Mouse (Mus musculus): ENCODE results near the gene Kif11. TPM values are rescaled to one million over a fixed set of nuclear protein-coding genes. Genes with fewer than 3 reads are reported as not detected.

Kif11 gene
- polyA plus RNA-seq, 1 experiment from 2014 or later = 41.6 TPM

GRCm38 (mm10) chr19:37435041-37435852, 59.0 kb downstream of the Kif11 start:
- Histone ChIP-seq H3K27ac (ENCODE audit: low read depth, low read length) (no peak overlapping the region), H3K4me3 (ENCODE audit: low read depth, low read length) (peak overlapping the region; percentile 34), H3K4me2 (ENCODE audit: low read length) (peak overlapping the region; percentile 52), H3K4me1 (ENCODE audit: control insufficient read depth, insufficient read depth, low read length) (no peaks in the 10 kb centered on the region), H3K36me3 (ENCODE audit: control insufficient read depth, insufficient read depth, low read length) (no peaks in the 10 kb centered on the region), H3K9ac (ENCODE audit: low read length) (peak overlapping the region; percentile 2; the same call in 1 of the 2 replicates), H3K27me3 (replicated peaks; ENCODE audit: control insufficient read depth, insufficient read depth, low read length) (peaks cover 79% of the 10 kb centered on the region), H3K9me3 (replicated peaks; ENCODE audit: control insufficient read depth, low read length) (no peaks in the 10 kb centered on the region)
- peak; percentile 32; the same call in 1 of the 2 replicates for ATAC-seq
- WGBS = 1% methylated on average over 73 of the region's 77 CpGs
- DNase-seq (ENCODE audit: low spot score) = no peak

- Histone ChIP-seq H3K36me3 (ENCODE audit: control insufficient read depth, insufficient read depth, low read length) (no peaks in the 10 kb centered on the region), H3K27me3 (replicated peaks; ENCODE audit: control insufficient read depth, insufficient read depth, low read length) (peaks cover 80% of the 10 kb centered on the region), H3K4me3 (ENCODE audit: low read depth, low read length) (no peak overlapping the region), H3K9ac (ENCODE audit: low read length) (no peak overlapping the region), H3K4me1 (ENCODE audit: control insufficient read depth, insufficient read depth, low read length) (no peaks in the 10 kb centered on the region), H3K27ac (ENCODE audit: low read depth, low read length) (no peak overlapping the region), H3K4me2 (ENCODE audit: low read length) (no peak overlapping the region), H3K9me3 (replicated peaks; ENCODE audit: control insufficient read depth, low read length) (no peaks in the 10 kb centered on the region)
- WGBS = 3% methylated on average over 10 of the region's 10 CpGs
- DNase-seq (ENCODE audit: low spot score) (no peak), ATAC-seq (no peak)
Observed at GRCm38 (mm10) chr19:37435853-37436174, 59.6 kb downstream of the Kif11 start.

GRCm38 (mm10) chr19:37436514-37437288, 60.5 kb downstream of the Kif11 start:
- Histone ChIP-seq H3K4me1 (ENCODE audit: control insufficient read depth, insufficient read depth, low read length) (no peaks in the 10 kb centered on the region), H3K27ac (ENCODE audit: low read depth, low read length) (no peak overlapping the region), H3K36me3 (ENCODE audit: control insufficient read depth, insufficient read depth, low read length) (no peaks in the 10 kb centered on the region), H3K4me3 (ENCODE audit: low read depth, low read length) (no peak overlapping the region), H3K4me2 (ENCODE audit: low read length) (no peak overlapping the region), H3K9ac (ENCODE audit: low read length) (no peak overlapping the region), H3K27me3 (replicated peaks; ENCODE audit: control insufficient read depth, insufficient read depth, low read length) (peaks cover 80% of the 10 kb centered on the region), H3K9me3 (replicated peaks; ENCODE audit: control insufficient read depth, low read length) (no peaks in the 10 kb centered on the region)
- no peak for DNase-seq (ENCODE audit: low spot score)
- ATAC-seq = no peak
- 3% methylated on average over 28 of the region's 28 CpGs for WGBS

DNA sequence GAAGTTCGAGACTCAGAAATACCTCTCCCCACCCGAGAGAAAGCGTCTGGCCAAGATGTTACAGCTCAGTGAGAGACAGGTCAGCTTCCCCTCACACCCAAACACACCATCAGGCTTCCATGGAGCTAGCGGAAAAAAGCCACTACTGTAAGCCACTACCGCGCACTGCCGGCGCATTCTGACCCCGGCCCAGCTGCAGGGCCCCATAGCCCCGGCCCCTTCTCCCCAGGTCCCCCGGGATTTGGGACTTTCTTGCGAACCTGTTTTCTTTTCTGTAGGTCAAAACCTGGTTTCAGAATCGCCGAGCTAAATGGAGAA, 61.0 kb downstream of the Kif11 start:
- Histone ChIP-seq H3K27me3 (replicated peaks; ENCODE audit: control insufficient read depth, insufficient read depth, low read length) (peaks cover 76% of the 10 kb centered on the region), H3K4me3 (ENCODE audit: low read depth, low read length) (no peak overlapping the region), H3K4me1 (ENCODE audit: control insufficient read depth, insufficient read depth, low read length) (no peaks in the 10 kb centered on the region), H3K9ac (ENCODE audit: low read length) (no peak overlapping the region), H3K9me3 (replicated peaks; ENCODE audit: control insufficient read depth, low read length) (no peaks in the 10 kb centered on the region), H3K4me2 (ENCODE audit: low read length) (no peak overlapping the region), H3K36me3 (ENCODE audit: control insufficient read depth, insufficient read depth, low read length) (no peaks in the 10 kb centered on the region), H3K27ac (ENCODE audit: low read depth, low read length) (no peak overlapping the region)
- DNase-seq (ENCODE audit: low spot score) = no peak
- WGBS = 4% methylated on average over 14 of the region's 14 CpGs
- no peak for ATAC-seq

GRCm38 (mm10) chr19:37440181-37440580, 64.0 kb downstream of the Kif11 start:
- Histone ChIP-seq H3K4me3 (ENCODE audit: low read depth, low read length) (no peak overlapping the region), H3K27ac (ENCODE audit: low read depth, low read length) (no peak overlapping the region), H3K4me2 (ENCODE audit: low read length) (no peak overlapping the region), H3K4me1 (ENCODE audit: control insufficient read depth, insufficient read depth, low read length) (no peaks in the 10 kb centered on the region), H3K27me3 (replicated peaks; ENCODE audit: control insufficient read depth, insufficient read depth, low read length) (peaks cover 46% of the 10 kb centered on the region), H3K36me3 (ENCODE audit: control insufficient read depth, insufficient read depth, low read length) (no peaks in the 10 kb centered on the region), H3K9ac (ENCODE audit: low read length) (no peak overlapping the region), H3K9me3 (replicated peaks; ENCODE audit: control insufficient read depth, low read length) (no peaks in the 10 kb centered on the region)
- 74% methylated on average over 4 of the region's 4 CpGs for WGBS
- no peak for DNase-seq (ENCODE audit: low spot score)
- ATAC-seq = no peak

DNA sequence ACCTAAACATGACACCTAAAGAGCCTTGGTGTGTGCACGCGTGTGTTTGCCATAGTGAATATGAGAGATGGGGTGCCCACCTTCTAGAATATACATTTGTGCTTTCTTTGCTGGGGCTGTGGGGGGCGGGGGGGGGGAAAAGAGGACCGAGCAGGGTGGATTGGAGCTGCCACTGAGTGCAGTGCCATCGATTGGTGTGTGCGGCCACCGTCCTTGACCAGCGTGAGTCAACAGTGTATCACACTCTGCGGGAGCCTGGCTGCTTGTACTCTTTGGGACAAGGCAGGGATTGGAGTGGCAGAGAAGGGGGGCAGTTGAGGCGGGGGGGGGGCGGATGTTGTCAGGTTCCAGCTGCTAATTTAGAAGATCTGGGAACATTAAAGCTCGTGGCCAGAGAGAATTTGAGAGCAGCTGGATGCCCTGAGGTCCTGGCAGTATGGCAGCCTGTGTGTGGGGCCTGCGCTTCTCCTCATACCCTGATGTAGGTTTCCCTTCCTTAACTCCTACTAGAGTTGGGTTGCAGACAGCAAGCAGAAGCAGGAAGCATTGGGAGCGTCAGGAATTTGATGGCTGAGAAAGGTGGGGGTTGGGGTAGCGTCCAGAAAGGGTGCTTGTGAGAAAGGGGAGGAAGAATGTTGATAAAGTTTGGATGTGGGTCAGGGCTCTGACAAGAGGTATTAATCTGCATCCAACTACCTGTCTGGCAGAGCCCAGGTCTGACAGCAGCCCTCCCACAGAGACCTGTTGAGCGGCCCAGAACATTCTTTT, 64.7 kb downstream of the Kif11 start:
- H3K9ac ChIP-seq (ENCODE audit: low read length) = no peak overlapping the region
- no peaks in the 10 kb centered on the region for H3K4me1 ChIP-seq (ENCODE audit: control insufficient read depth, insufficient read depth, low read length)
- no peak overlapping the region for H3K27ac ChIP-seq (ENCODE audit: low read depth, low read length)
- no peak for ATAC-seq
- peaks cover 39% of the 10 kb centered on the region for H3K27me3 ChIP-seq (replicated peaks; ENCODE audit: control insufficient read depth, insufficient read depth, low read length)
- DNase-seq (ENCODE audit: low spot score) = no peak
- WGBS = 69% methylated on average over 16 of the region's 16 CpGs
- no peak overlapping the region for H3K4me3 ChIP-seq (ENCODE audit: low read depth, low read length)
- no peaks in the 10 kb centered on the region for H3K36me3 ChIP-seq (ENCODE audit: control insufficient read depth, insufficient read depth, low read length)
- H3K9me3 ChIP-seq (replicated peaks; ENCODE audit: control insufficient read depth, low read length) = no peaks in the 10 kb centered on the region
- no peak overlapping the region for H3K4me2 ChIP-seq (ENCODE audit: low read length)

DNA sequence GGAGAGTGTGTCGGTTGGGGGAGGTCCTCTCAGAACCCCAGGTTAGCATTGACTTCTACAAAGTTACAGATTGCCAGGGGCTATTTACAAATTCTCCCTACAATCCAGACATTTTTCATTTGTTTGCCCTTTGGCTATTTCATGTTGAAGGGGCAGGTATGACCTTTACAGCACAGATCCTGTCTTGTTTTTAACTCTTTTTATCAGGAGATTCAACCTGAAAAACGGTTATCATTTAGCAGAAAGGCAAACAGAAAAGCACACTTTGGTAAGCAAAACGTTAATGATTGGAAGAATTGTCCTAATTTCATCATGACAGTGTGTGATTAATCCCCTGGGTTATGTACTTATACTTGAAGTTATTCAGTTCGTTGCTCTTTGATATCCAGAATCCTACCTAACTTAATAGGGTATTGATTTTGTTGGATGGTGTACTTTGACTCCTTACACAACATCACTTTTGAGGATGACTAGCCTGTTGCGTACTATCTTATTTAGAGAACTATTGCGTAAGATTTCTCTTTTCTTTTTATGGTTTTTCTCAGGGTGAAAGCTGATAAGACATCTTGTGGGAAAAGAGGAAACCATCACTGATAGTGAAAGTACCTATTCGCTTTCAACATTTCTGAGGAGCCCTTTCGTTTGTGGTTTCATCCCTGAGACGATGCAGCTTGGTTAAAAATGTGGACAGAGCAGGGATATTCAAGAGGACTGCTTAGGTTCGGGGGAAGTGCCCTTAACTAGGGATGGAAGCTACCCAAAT, 66.5 kb downstream of the Kif11 start:
- Histone ChIP-seq H3K9me3 (replicated peaks; ENCODE audit: control insufficient read depth, low read length) (no peaks in the 10 kb centered on the region), H3K4me3 (ENCODE audit: low read depth, low read length) (no peak overlapping the region), H3K4me1 (ENCODE audit: control insufficient read depth, insufficient read depth, low read length) (no peaks in the 10 kb centered on the region), H3K27me3 (replicated peaks; ENCODE audit: control insufficient read depth, insufficient read depth, low read length) (peaks cover 25% of the 10 kb centered on the region; the same call in 1 of the 2 replicates), H3K9ac (ENCODE audit: low read length) (no peak overlapping the region), H3K4me2 (ENCODE audit: low read length) (no peak overlapping the region), H3K36me3 (ENCODE audit: control insufficient read depth, insufficient read depth, low read length) (no peaks in the 10 kb centered on the region), H3K27ac (ENCODE audit: low read depth, low read length) (no peak overlapping the region)
- DNase-seq (ENCODE audit: low spot score) = no peak
- WGBS = 83% methylated on average over 10 of the region's 10 CpGs
- no peak for ATAC-seq

GRCm38 (mm10) chr19:37443631-37444140, 67.5 kb downstream of the Kif11 start:
- ATAC-seq = no peak

More at GRCm38 (mm10) chr19:37443631-37444140, 67.5 kb downstream of the Kif11 start:
- Histone ChIP-seq H3K9ac (ENCODE audit: low read length) (no peak overlapping the region), H3K4me1 (ENCODE audit: control insufficient read depth, insufficient read depth, low read length) (no peaks in the 10 kb centered on the region), H3K4me2 (ENCODE audit: low read length) (no peak overlapping the region), H3K36me3 (ENCODE audit: control insufficient read depth, insufficient read depth, low read length) (no peaks in the 10 kb centered on the region), H3K27ac (ENCODE audit: low read depth, low read length) (no peak overlapping the region), H3K9me3 (replicated peaks; ENCODE audit: control insufficient read depth, low read length) (no peaks in the 10 kb centered on the region), H3K4me3 (ENCODE audit: low read depth, low read length) (no peak overlapping the region), H3K27me3 (replicated peaks; ENCODE audit: control insufficient read depth, insufficient read depth, low read length) (peaks cover 17% of the 10 kb centered on the region; the same call in 1 of the 2 replicates)
- no peak for DNase-seq (ENCODE audit: low spot score)
- 87% methylated on average over 4 of the region's 4 CpGs for WGBS
